Mouse (Mus musculus): ENCODE data around the gene Rtl10. TPM values are rescaled to one million over a fixed set of nuclear protein-coding genes. Genes with fewer than 3 reads are reported as not detected.

Rtl10 gene
- polyA plus RNA-seq, 1 experiment from 2014 or later, result 3.8 TPM

DNA sequence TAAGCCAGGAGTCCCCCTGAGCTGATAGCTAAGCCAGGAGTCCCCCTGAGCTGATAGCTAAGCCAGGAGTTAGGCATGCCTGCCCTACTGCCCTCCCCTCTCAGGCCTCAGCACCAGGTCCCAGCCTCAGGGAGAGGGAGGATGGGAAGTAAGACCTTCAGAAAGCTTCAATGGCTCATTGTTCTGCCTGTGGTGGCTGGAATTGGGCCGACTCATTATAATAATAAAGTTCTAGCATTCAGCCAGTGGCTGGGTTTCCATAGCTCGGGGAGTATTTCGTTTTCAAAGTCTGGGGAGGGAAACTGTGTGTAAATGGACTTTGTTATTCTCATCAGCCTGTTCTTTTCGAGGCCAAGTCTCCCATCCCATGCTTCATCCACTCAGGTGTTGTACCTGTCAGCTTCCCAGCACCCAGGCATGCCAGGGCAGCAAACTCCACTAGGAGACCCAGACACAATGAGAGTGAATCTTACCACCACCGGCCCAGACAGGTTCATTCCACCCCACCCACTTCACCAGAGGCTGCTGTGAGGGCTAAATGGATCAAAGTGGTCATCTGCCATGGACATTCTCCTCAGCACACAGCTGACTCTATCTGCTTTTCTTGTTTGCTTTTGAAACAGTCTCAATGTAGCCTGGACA, 13.8 kb upstream of the Rtl10 start:
- Histone ChIP-seq H3K9me3 (no peaks in the 10 kb centered on the region), H3K27ac (replicated peaks) (peak overlapping the region; percentile 63), H3K4me1 (peaks cover 29% of the 10 kb centered on the region), H3K4me3 (no peak overlapping the region), H3K36me3 (replicated peaks) (no peaks in the 10 kb centered on the region; the same call in 1 of the 2 replicates), H3K27me3 (replicated peaks; ENCODE audit: low read depth, poor library complexity, severe bottlenecking) (no peaks in the 10 kb centered on the region)
- 27% methylated on average over 5 of the region's 5 CpGs for WGBS
- no peak for DNase-seq (ENCODE audit: low spot score)

DNA sequence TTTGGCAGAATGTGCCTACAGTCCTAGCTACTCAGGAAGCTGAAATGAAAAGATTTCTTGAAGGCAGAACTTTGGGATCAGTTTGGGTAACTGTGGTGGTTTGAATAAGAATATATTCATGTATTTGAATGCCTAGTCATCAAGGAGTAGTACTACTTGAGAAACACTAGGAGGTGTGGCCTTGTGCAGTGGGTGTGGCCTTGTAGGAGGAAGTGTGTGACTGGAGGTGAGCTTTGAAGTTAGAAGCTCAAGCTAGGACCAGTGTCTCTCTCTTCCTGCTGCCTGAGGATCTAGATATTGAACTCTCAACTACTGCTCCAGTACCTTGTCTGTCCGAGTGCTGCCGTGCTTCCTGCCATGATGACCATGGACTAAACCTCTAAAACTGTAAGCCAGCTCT, 12.6 kb upstream of the Rtl10 start:
- Histone ChIP-seq H3K27ac (replicated peaks) (no peak overlapping the region), H3K4me3 (no peak overlapping the region), H3K36me3 (replicated peaks) (no peaks in the 10 kb centered on the region; the same call in 1 of the 2 replicates), H3K9me3 (no peaks in the 10 kb centered on the region), H3K27me3 (replicated peaks; ENCODE audit: low read depth, poor library complexity, severe bottlenecking) (no peaks in the 10 kb centered on the region), H3K4me1 (peaks cover 19% of the 10 kb centered on the region)
- no peak for DNase-seq (ENCODE audit: low spot score)
- WGBS, result 95% methylated on average over 2 of the region's 2 CpGs

DNA sequence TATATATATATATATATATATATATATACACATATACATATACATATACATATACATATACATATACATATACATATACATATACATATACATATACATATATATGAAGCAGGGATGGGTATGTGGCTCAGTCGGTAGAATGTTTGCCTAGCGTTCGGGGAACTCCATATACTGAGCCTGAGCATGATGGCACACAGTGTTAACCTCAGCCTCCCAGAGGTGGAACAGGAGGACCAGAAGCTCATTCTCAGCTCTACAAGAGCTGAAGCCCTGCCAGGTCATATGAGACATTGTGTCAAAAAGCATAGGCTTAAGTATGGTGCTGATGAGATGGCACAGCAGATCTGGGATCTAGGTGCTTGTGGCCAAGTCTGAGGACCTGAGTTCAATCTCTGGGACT, 8.4 kb upstream of the Rtl10 start:
- no peaks in the 10 kb centered on the region for H3K27me3 ChIP-seq (replicated peaks; ENCODE audit: low read depth, poor library complexity, severe bottlenecking)
- no peak for DNase-seq (ENCODE audit: low spot score)
- H3K36me3 ChIP-seq (replicated peaks), result no peaks in the 10 kb centered on the region
- H3K9me3 ChIP-seq, result no peaks in the 10 kb centered on the region
- H3K4me1 ChIP-seq, result no peaks in the 10 kb centered on the region
- no peak overlapping the region for H3K27ac ChIP-seq (replicated peaks)
- no peak overlapping the region for H3K4me3 ChIP-seq
- WGBS, result 94% methylated on average over 3 of the region's 3 CpGs

DNA sequence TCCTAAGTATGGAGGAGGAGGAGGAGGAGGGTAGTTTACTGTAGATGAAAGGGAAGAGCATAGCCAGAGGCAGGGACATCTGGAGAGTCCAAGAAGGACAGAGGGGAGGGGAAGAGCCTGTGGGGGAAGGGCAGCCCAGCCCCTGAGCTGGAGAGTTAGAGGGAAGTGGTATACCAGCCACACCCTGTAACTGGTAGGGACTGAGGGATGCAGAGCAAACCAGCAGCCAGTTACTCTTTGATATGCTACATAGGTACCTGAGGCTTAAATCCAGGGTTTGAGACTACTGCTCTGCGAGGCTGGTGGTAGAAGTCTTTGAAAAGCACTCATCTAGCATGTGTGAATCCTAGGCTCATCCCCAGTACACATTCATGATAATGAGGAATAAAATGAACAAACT, 7.8 kb upstream of the Rtl10 start:
- Histone ChIP-seq H3K27me3 (replicated peaks; ENCODE audit: low read depth, poor library complexity, severe bottlenecking) (no peaks in the 10 kb centered on the region), H3K4me3 (no peak overlapping the region), H3K27ac (replicated peaks) (no peak overlapping the region), H3K9me3 (no peaks in the 10 kb centered on the region), H3K4me1 (no peaks in the 10 kb centered on the region), H3K36me3 (replicated peaks) (no peaks in the 10 kb centered on the region)
- 61% methylated on average over 1 of the region's 1 CpGs for WGBS
- no peak for DNase-seq (ENCODE audit: low spot score)

DNA sequence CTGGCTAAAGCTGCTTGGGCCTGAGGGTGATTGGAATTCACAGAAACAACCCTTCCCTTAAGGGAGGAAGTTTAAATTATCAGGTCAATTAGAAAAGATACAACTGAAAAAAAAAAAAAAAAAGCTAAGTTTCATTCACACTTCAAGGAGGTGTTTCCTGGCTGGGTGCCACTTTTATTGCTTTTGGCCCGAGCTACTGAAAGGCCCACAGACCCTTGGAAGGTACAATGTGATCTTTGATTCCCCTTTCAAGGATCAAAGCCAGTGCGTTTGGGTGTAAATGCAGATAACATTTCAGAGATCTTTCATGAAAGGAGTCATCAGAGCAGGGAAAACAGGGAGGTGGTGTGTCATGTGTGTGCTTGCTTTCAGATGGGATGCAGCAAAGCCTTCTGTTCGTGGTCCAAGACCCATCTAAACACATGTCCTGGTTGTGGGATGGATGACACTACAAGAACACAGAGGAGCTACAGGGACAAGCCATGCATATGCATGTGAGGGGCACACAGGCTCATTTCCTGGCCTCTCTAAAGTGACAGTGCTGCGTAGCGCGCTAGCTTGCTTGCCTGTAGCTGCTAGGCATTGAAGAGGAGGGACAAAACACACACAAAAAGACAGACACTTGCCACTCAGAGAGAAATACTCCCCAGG, 711 bp upstream of the Rtl10 start:
- Histone ChIP-seq H3K27me3 (replicated peaks; ENCODE audit: low read depth, poor library complexity, severe bottlenecking) (no peaks in the 10 kb centered on the region), H3K4me3 (peak overlapping the region; percentile 87), H3K4me1 (peaks cover 25% of the 10 kb centered on the region), H3K9me3 (no peaks in the 10 kb centered on the region), H3K36me3 (replicated peaks) (peaks cover 26% of the 10 kb centered on the region), H3K27ac (replicated peaks) (peak overlapping the region; percentile 92)
- 14% methylated on average over 6 of the region's 6 CpGs for WGBS
- no peak for DNase-seq (ENCODE audit: low spot score)

DNA sequence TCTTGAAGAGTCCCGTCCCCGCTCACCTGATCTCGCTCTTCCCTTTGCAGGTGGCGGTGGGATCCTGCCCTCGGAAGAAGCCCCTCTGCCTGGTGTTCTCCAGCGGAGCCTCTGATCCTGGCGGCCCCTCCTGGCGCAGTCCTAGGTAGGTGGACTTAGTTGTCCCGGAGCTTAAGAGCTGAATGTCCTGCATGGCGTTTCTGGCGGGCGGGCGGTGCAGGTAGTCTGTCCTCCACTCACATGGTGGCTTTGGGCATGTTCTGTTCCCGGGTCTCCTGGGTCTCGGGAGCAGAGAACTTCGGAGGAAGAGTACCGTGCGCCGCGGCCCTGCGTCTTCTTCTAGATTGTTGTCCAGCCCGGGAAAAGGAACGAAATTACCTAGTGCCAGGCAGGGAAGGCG, 295 bp downstream of the Rtl10 start:
- no peak for DNase-seq (ENCODE audit: low spot score)
- under 1% methylated on average over 24 of the region's 24 CpGs for WGBS
- peak overlapping the region; percentile 92 for H3K27ac ChIP-seq (replicated peaks)
- peaks cover 25% of the 10 kb centered on the region for H3K4me1 ChIP-seq
- H3K9me3 ChIP-seq, result no peaks in the 10 kb centered on the region
- peaks cover 34% of the 10 kb centered on the region for H3K36me3 ChIP-seq (replicated peaks)
- H3K4me3 ChIP-seq, result peak overlapping the region; percentile 87
- no peaks in the 10 kb centered on the region for H3K27me3 ChIP-seq (replicated peaks; ENCODE audit: low read depth, poor library complexity, severe bottlenecking)

DNA sequence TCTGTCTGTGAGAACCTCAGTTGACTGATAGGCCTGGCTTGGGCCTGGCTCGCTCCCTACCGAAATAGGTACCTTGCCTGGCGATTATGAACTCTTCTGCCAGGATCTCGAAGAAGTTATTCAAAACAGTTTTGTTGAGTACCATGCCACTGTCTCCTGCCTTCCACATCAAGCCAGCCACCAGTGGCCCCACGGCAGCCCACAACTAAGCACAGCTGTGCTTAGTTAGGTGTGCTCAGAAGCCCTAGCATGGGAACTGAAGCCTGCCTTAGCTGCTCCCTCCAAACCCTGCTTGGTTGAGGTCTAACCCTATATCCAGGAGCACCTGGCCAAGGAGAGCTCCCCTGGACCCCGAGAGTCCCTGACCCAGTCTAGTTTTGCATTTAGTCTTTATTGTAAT, 2.8 kb downstream of the Rtl10 start:
- 94% methylated on average over 6 of the region's 6 CpGs for WGBS
- H3K27ac ChIP-seq (replicated peaks), result no peak overlapping the region
- peaks cover 49% of the 10 kb centered on the region for H3K36me3 ChIP-seq (replicated peaks)
- H3K4me1 ChIP-seq, result peaks cover 25% of the 10 kb centered on the region
- no peaks in the 10 kb centered on the region for H3K9me3 ChIP-seq
- no peaks in the 10 kb centered on the region for H3K27me3 ChIP-seq (replicated peaks; ENCODE audit: low read depth, poor library complexity, severe bottlenecking)
- DNase-seq (ENCODE audit: low spot score), result no peak
- no peak overlapping the region for H3K4me3 ChIP-seq

DNA sequence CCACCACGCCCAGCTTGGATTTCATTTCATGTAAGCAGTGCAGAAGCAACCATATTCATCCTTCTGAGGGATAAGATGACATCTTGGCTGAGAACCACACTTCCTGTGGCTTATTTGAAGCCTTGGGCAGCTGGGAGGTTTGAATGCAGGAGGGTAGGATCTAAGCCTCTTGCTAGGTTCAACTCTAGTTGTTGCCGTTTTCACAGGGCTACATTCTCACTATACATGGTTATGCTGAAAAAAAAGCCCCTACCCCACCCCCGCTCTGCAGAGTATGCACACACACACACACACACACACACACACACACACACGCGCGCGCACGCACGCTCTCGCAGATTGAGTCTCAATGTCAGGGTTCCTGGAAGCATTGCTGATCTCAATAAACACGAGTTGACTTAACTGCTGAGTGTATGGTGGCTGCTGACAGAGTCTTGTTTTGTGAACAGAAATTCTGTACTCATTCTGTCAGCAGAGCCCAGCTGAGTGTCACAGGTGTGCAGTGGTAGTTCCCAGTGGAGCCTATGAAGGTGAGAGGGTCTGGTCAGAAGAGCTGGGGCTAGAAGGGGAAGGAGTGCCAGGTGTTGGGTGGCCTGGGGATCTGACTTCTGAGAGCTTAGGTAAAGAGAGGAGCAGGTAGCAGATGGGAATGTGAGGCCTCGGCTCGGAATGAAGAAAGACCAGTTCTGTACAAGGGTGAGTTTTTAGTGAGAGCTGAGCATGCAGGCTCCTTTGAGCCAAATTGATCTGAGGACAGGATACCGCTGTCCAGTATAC, 5.1 kb downstream of the Rtl10 start:
- Histone ChIP-seq H3K36me3 (replicated peaks) (peaks cover 49% of the 10 kb centered on the region), H3K4me3 (no peak overlapping the region), H3K27ac (replicated peaks) (no peak overlapping the region), H3K4me1 (peaks cover 30% of the 10 kb centered on the region), H3K27me3 (replicated peaks; ENCODE audit: low read depth, poor library complexity, severe bottlenecking) (no peaks in the 10 kb centered on the region), H3K9me3 (no peaks in the 10 kb centered on the region)
- WGBS, result 92% methylated on average over 14 of the region's 14 CpGs
- DNase-seq (ENCODE audit: low spot score), result no peak

DNA sequence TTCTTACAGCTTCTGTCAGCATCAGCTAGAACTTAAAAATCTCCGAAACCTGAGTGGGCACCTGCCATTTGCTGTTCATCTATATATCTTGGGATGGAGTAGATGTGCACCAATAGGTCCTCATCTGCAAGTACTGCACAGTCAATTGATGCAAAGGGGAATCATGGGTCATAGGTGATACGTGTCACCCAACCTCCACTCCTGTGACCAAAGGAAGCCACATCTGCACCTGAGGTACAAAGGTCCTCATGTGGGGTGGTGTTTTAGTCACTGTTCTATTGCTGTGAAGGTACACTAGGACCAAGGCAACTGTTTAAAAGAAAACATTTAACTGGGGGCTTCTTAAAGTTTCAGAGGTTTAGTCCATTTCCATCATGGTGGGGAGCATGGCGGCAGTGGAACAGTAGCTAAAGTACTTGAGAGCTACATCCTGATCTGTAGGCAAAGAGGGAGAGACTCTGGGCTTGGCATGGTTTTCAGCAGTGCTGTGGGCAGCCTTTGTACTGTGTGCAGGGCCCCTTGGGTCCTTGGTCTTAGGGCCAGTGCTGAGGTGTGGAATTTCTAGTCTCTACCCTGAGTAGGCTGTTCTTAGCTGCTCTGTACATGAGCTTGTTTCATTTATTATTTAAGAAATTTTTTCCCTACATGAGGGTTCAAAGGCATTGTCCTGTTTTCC, 8.0 kb downstream of the Rtl10 start:
- Histone ChIP-seq H3K27me3 (replicated peaks; ENCODE audit: low read depth, poor library complexity, severe bottlenecking) (no peaks in the 10 kb centered on the region), H3K4me3 (no peak overlapping the region), H3K9me3 (no peaks in the 10 kb centered on the region), H3K4me1 (peaks cover 28% of the 10 kb centered on the region; the same call in 1 of the 2 replicates), H3K27ac (replicated peaks) (no peak overlapping the region), H3K36me3 (replicated peaks) (peaks cover 34% of the 10 kb centered on the region)
- no peak for DNase-seq (ENCODE audit: low spot score)
- 95% methylated on average over 3 of the region's 3 CpGs for WGBS

DNA sequence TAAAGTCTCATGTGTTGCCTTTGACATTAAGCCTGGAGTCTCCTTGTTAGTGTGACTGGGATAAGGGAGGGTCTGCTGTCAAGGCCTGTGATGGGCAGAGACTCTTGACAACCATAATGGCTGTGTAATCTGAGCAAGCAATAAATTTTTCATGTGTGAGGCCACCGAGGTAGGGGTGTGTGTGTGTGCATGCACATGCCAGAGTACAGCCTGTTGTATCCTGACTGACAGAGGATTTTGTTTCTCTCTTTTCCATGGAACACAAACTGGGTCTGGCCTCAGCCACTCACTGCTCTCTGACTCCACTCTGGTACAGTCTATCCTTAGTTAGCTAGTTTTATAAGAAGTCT, 8.5 kb downstream of the Rtl10 start:
- H3K4me1 ChIP-seq, result peaks cover 28% of the 10 kb centered on the region; the same call in 1 of the 2 replicates
- WGBS, result 62% methylated on average over 1 of the region's 1 CpGs
- no peak for DNase-seq (ENCODE audit: low spot score)
- no peaks in the 10 kb centered on the region for H3K27me3 ChIP-seq (replicated peaks; ENCODE audit: low read depth, poor library complexity, severe bottlenecking)
- no peak overlapping the region for H3K27ac ChIP-seq (replicated peaks)
- H3K4me3 ChIP-seq, result no peak overlapping the region
- H3K36me3 ChIP-seq (replicated peaks), result peaks cover 28% of the 10 kb centered on the region
- no peaks in the 10 kb centered on the region for H3K9me3 ChIP-seq

DNA sequence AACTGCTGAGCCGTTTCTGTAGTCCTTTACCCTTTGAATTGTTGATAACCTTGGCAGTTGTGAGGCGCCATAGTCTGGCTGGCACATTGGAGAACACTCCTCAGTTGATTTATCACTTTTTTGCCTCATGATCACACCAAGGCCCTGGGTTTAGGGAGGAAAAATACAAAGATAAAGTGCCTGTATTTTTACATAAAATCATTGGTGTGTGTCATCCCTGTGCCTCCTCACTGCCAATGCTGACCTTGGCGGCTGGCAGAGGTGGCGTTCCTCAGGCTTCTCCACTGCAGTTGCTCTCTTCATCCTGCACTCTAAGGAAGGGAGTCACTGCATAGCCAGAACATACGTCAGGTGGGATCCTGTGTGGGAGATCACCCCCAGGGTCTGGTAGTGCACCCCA, 13.0 kb downstream of the Rtl10 start:
- no peaks in the 10 kb centered on the region for H3K27me3 ChIP-seq (replicated peaks; ENCODE audit: low read depth, poor library complexity, severe bottlenecking)
- 85% methylated on average over 5 of the region's 5 CpGs for WGBS
- no peaks in the 10 kb centered on the region for H3K9me3 ChIP-seq
- peaks cover 27% of the 10 kb centered on the region; the same call in 1 of the 2 replicates for H3K4me1 ChIP-seq
- no peak for DNase-seq (ENCODE audit: low spot score)
- H3K36me3 ChIP-seq (replicated peaks), result no peaks in the 10 kb centered on the region
- H3K27ac ChIP-seq (replicated peaks), result no peak overlapping the region
- H3K4me3 ChIP-seq, result no peak overlapping the region

DNA sequence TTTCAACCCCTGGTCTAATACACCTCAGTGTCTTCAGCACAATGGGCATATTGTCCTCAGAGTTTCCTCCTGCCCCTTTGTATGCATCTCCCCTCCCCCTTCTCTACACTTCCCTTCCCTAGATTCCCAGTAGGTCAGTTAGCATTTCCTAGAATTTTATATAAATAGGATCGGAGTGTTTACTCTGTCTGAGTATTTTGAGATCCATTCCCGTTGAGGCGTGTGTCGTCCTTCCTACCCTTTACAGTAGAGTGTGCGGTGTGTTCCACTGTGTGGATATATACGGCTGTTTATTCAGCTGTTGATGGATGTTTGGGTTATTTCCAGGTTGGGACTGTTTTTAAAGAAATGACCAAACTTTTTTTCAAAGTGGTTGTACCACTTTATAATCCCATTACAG, 14.8 kb downstream of the Rtl10 start:
- peaks cover 15% of the 10 kb centered on the region; the same call in 1 of the 2 replicates for H3K4me1 ChIP-seq
- WGBS, result 60% methylated on average over 6 of the region's 6 CpGs
- H3K27me3 ChIP-seq (replicated peaks; ENCODE audit: low read depth, poor library complexity, severe bottlenecking), result no peaks in the 10 kb centered on the region
- no peak overlapping the region for H3K4me3 ChIP-seq
- H3K27ac ChIP-seq (replicated peaks), result no peak overlapping the region
- H3K9me3 ChIP-seq, result no peaks in the 10 kb centered on the region
- DNase-seq (ENCODE audit: low spot score), result no peak
- no peaks in the 10 kb centered on the region for H3K36me3 ChIP-seq (replicated peaks)
